Mouse (Mus musculus): ENCODE measurements around the gene Msl1. TPM values are rescaled to one million over a fixed set of nuclear protein-coding genes. Genes with fewer than 3 reads are reported as not detected.
A peak's percentile ranks its signal among the peaks of the same experiment; 100 is the strongest.
"Not testable (repeated sequence)": the region's sequence is repeated elsewhere in the genome, so short reads cannot be mapped to it uniquely, and the experiment has no call there.

Gene Msl1
- polyA plus RNA-seq, 1 experiment from 2014 or later = 18.0 TPM

GRCm38 (mm10) chr11:98797306-98797705, 2.0 kb downstream of the Msl1 start:
- H3K27ac ChIP-seq (ENCODE audit: low read length) = 0 out of 2 replicates have a peak overlapping the region, but pooled peaks have one; percentile 100
- WGBS = under 1% methylated on average over 5 of the region's 5 CpGs
- H3K4me2 ChIP-seq (ENCODE audit: low read depth, low read length) = peak overlapping the region; percentile 97
- H3K4me1 ChIP-seq (ENCODE audit: control insufficient read depth, insufficient read depth, low read length) = peaks cover 25% of the 10 kb centered on the region
- peak overlapping the region; percentile 100 for H3K9ac ChIP-seq (ENCODE audit: low read length)
- peak overlapping the region; percentile 100 for H3K4me3 ChIP-seq (replicated peaks; ENCODE audit: low read length)
- H3K27me3 ChIP-seq (ENCODE audit: control insufficient read depth, insufficient read depth, low read length) = no peaks in the 10 kb centered on the region
- H3K36me3 ChIP-seq (ENCODE audit: control insufficient read depth, insufficient read depth, low read length) = no peaks in the 10 kb centered on the region; the same call in 1 of the 2 replicates
- no peak for ATAC-seq (ENCODE audit: insufficient read depth, low FRiP score)
- no peaks in the 10 kb centered on the region for H3K9me3 ChIP-seq (replicated peaks; ENCODE audit: control insufficient read depth, low read length)

GRCm38 (mm10) chr11:98797909-98798308, 2.6 kb downstream of the Msl1 start:
- Histone ChIP-seq H3K27ac (ENCODE audit: low read length) (0 out of 2 replicates have a peak overlapping the region, but pooled peaks have one; percentile 100), H3K4me1 (ENCODE audit: control insufficient read depth, insufficient read depth, low read length) (peaks cover 22% of the 10 kb centered on the region), H3K4me3 (replicated peaks; ENCODE audit: low read length) (peak overlapping the region; percentile 100), H3K27me3 (ENCODE audit: control insufficient read depth, insufficient read depth, low read length) (no peaks in the 10 kb centered on the region), H3K9ac (ENCODE audit: low read length) (peak overlapping the region; percentile 100), H3K9me3 (replicated peaks; ENCODE audit: control insufficient read depth, low read length) (no peaks in the 10 kb centered on the region), H3K36me3 (ENCODE audit: control insufficient read depth, insufficient read depth, low read length) (no peaks in the 10 kb centered on the region; the same call in 1 of the 2 replicates), H3K4me2 (ENCODE audit: low read depth, low read length) (peak overlapping the region; percentile 97)
- no peak for ATAC-seq (ENCODE audit: insufficient read depth, low FRiP score)
- 32% methylated on average over 4 of the region's 4 CpGs for WGBS

- H3K27ac ChIP-seq (ENCODE audit: low read length) = no peak within 1 kb of the TSS
- H3K4me2 ChIP-seq (ENCODE audit: low read depth, low read length) = no peak within 1 kb of the TSS
- peaks cover 14% of the 10 kb centered on the region for H3K36me3 ChIP-seq (ENCODE audit: control insufficient read depth, insufficient read depth, low read length)
- no peak for ATAC-seq (ENCODE audit: insufficient read depth, low FRiP score)
- WGBS = 91% methylated on average over 5 of the region's 5 CpGs
- no peaks in the 10 kb centered on the region for H3K27me3 ChIP-seq (ENCODE audit: control insufficient read depth, insufficient read depth, low read length)
- no peak within 1 kb of the TSS for H3K4me3 ChIP-seq (replicated peaks; ENCODE audit: low read length)
- no peaks in the 10 kb centered on the region; the same call in 1 of the 2 replicates for H3K4me1 ChIP-seq (ENCODE audit: control insufficient read depth, insufficient read depth, low read length)
- no peaks in the 10 kb centered on the region for H3K9me3 ChIP-seq (replicated peaks; ENCODE audit: control insufficient read depth, low read length)
- no peak within 1 kb of the TSS for H3K9ac ChIP-seq (ENCODE audit: low read length)
Measured at GRCm38 (mm10) chr11:98804605-98805004, 9.3 kb downstream of the Msl1 start, which contains the start of gene Casc3. Gene Casc3 (plus strand): TSS chr11:98804905.

- no peak for ATAC-seq (ENCODE audit: insufficient read depth, low FRiP score)
- Histone ChIP-seq H3K27ac (ENCODE audit: low read length) (peak overlapping the region; percentile 71; the same call in 1 of the 2 replicates), H3K36me3 (ENCODE audit: control insufficient read depth, insufficient read depth, low read length) (peaks cover 18% of the 10 kb centered on the region; the same call in 1 of the 2 replicates), H3K4me1 (ENCODE audit: control insufficient read depth, insufficient read depth, low read length) (peaks cover 10% of the 10 kb centered on the region), H3K4me3 (replicated peaks; ENCODE audit: low read length) (no peak overlapping the region), H3K4me2 (ENCODE audit: low read depth, low read length) (peak overlapping the region; percentile 42; the same call in 1 of the 2 replicates), H3K9me3 (replicated peaks; ENCODE audit: control insufficient read depth, low read length) (no peaks in the 10 kb centered on the region), H3K9ac (ENCODE audit: low read length) (no peak overlapping the region), H3K27me3 (ENCODE audit: control insufficient read depth, insufficient read depth, low read length) (no peaks in the 10 kb centered on the region)
- WGBS = 71% methylated on average over 2 of the region's 2 CpGs
Measured at GRCm38 (mm10) chr11:98808417-98808816, 13.1 kb downstream of the Msl1 start.

- Histone ChIP-seq H3K9me3 (replicated peaks; ENCODE audit: control insufficient read depth, low read length) (no peaks in the 10 kb centered on the region), H3K27me3 (ENCODE audit: control insufficient read depth, insufficient read depth, low read length) (no peaks in the 10 kb centered on the region), H3K4me3 (replicated peaks; ENCODE audit: low read length) (peak overlapping the region; percentile 75), H3K4me2 (ENCODE audit: low read depth, low read length) (peak overlapping the region; percentile 74), H3K4me1 (ENCODE audit: control insufficient read depth, insufficient read depth, low read length) (peaks cover 10% of the 10 kb centered on the region), H3K36me3 (ENCODE audit: control insufficient read depth, insufficient read depth, low read length) (peaks cover 15% of the 10 kb centered on the region; the same call in 1 of the 2 replicates), H3K27ac (ENCODE audit: low read length) (peak overlapping the region; percentile 99), H3K9ac (ENCODE audit: low read length) (peak overlapping the region; percentile 91)
- ATAC-seq (ENCODE audit: insufficient read depth, low FRiP score) = peak; percentile 99
- WGBS = under 1% methylated on average over 84 of the region's 84 CpGs
Measured at GRCm38 (mm10) chr11:98809457-98810290, 14.4 kb downstream of the Msl1 start.

GRCm38 (mm10) chr11:98810686-98811085, 15.4 kb downstream of the Msl1 start:
- H3K4me1 ChIP-seq (ENCODE audit: control insufficient read depth, insufficient read depth, low read length) = peaks cover 10% of the 10 kb centered on the region
- peak overlapping the region; percentile 91 for H3K9ac ChIP-seq (ENCODE audit: low read length)
- no peaks in the 10 kb centered on the region for H3K27me3 ChIP-seq (ENCODE audit: control insufficient read depth, insufficient read depth, low read length)
- no peak for ATAC-seq (ENCODE audit: insufficient read depth, low FRiP score)
- H3K9me3 ChIP-seq (replicated peaks; ENCODE audit: control insufficient read depth, low read length) = no peaks in the 10 kb centered on the region
- H3K27ac ChIP-seq (ENCODE audit: low read length) = peak overlapping the region; percentile 99; the same call in 1 of the 2 replicates
- WGBS = 43% methylated on average over 7 of the region's 7 CpGs
- H3K4me3 ChIP-seq (replicated peaks; ENCODE audit: low read length) = peak overlapping the region; percentile 75
- peaks cover 12% of the 10 kb centered on the region for H3K36me3 ChIP-seq (ENCODE audit: control insufficient read depth, insufficient read depth, low read length)
- peak overlapping the region; percentile 74 for H3K4me2 ChIP-seq (ENCODE audit: low read depth, low read length)

- no peaks in the 10 kb centered on the region for H3K27me3 ChIP-seq (ENCODE audit: control insufficient read depth, insufficient read depth, low read length)
- no peaks in the 10 kb centered on the region for H3K9me3 ChIP-seq (replicated peaks; ENCODE audit: control insufficient read depth, low read length)
- ATAC-seq (ENCODE audit: insufficient read depth, low FRiP score) = no peak
- no peak overlapping the region for H3K27ac ChIP-seq (ENCODE audit: low read length)
- H3K9ac ChIP-seq (ENCODE audit: low read length) = no peak overlapping the region
- no peak overlapping the region for H3K4me3 ChIP-seq (replicated peaks; ENCODE audit: low read length)
- WGBS = 92% methylated on average over 1 of the region's 1 CpGs
- peaks cover 40% of the 10 kb centered on the region for H3K36me3 ChIP-seq (ENCODE audit: control insufficient read depth, insufficient read depth, low read length)
- no peak overlapping the region for H3K4me2 ChIP-seq (ENCODE audit: low read depth, low read length)
- no peaks in the 10 kb centered on the region for H3K4me1 ChIP-seq (ENCODE audit: control insufficient read depth, insufficient read depth, low read length)
Measured at GRCm38 (mm10) chr11:98816706-98817239, 21.5 kb downstream of the Msl1 start.

GRCm38 (mm10) chr11:98820968-98821367, 25.7 kb downstream of the Msl1 start:
- H3K4me1 ChIP-seq (ENCODE audit: control insufficient read depth, insufficient read depth, low read length) = no peaks in the 10 kb centered on the region
- WGBS = 93% methylated on average over 5 of the region's 5 CpGs
- no peak overlapping the region for H3K9ac ChIP-seq (ENCODE audit: low read length)
- H3K27ac ChIP-seq (ENCODE audit: low read length) = no peak overlapping the region
- H3K9me3 ChIP-seq (replicated peaks; ENCODE audit: control insufficient read depth, low read length) = no peaks in the 10 kb centered on the region
- H3K4me2 ChIP-seq (ENCODE audit: low read depth, low read length) = no peak overlapping the region
- H3K4me3 ChIP-seq (replicated peaks; ENCODE audit: low read length) = no peak overlapping the region
- no peak for ATAC-seq (ENCODE audit: insufficient read depth, low FRiP score)
- peaks cover 49% of the 10 kb centered on the region for H3K36me3 ChIP-seq (ENCODE audit: control insufficient read depth, insufficient read depth, low read length)
- H3K27me3 ChIP-seq (ENCODE audit: control insufficient read depth, insufficient read depth, low read length) = no peaks in the 10 kb centered on the region

GRCm38 (mm10) chr11:98826071-98826470, 30.8 kb downstream of the Msl1 start:
- ATAC-seq (ENCODE audit: insufficient read depth, low FRiP score) = not testable (repeated sequence)

More at GRCm38 (mm10) chr11:98826071-98826470, 30.8 kb downstream of the Msl1 start:
- H3K4me1 ChIP-seq (ENCODE audit: control insufficient read depth, insufficient read depth, low read length); H3K4me3 ChIP-seq (replicated peaks; ENCODE audit: low read length); H3K9me3 ChIP-seq (replicated peaks; ENCODE audit: control insufficient read depth, low read length); H3K4me2 ChIP-seq (ENCODE audit: low read depth, low read length); H3K9ac ChIP-seq (ENCODE audit: low read length); H3K27me3 ChIP-seq (ENCODE audit: control insufficient read depth, insufficient read depth, low read length); H3K27ac ChIP-seq (ENCODE audit: low read length): not testable (repeated sequence)
- peaks cover 49% of the 10 kb centered on the region for H3K36me3 ChIP-seq (ENCODE audit: control insufficient read depth, insufficient read depth, low read length)
- WGBS = 100% methylated on average over 2 of the region's 2 CpGs
